In genomic region chr2:137343736-137344135, GRCm38 (mm10) we compare ENCODE assay signal across 24 mouse cellular contexts.
"Had no signal": no experiment of that assay in that cellular context is flagged by ENCODE, and none has a peak within 500 bp of the region (broad histone marks: within the 10 kb centered on the region; RNA-seq: fewer than 3 reads in every experiment).

No protein-coding gene starts in this region.

- H3K4me1 ChIP-seq: heart, embryonic 10.5 days; heart, embryonic 12.5 days; hindbrain, embryonic 10.5 days; hindbrain, embryonic 12.5 days; intestine, embryonic 15.5 days; limb, embryonic 10.5 days; limb, embryonic 12.5 days; liver, embryonic 13.5 days; liver, embryonic 15.5 days had no signal

- H3K27ac ChIP-seq: gastrocnemius, adult 2 months; heart, embryonic 10.5 days; hindbrain, embryonic 10.5 days; hindbrain, embryonic 12.5 days; hindbrain, embryonic 14.5 days; intestine, embryonic 15.5 days; layer of hippocampus, adult 2 months; left cerebral cortex, adult 2 months; limb, embryonic 10.5 days; limb, embryonic 12.5 days; liver, embryonic 13.5 days; liver, embryonic 15.5 days had no signal

- DNase-seq: gastrocnemius, adult 2 months; gastrocnemius, postnatal 10 days; gastrocnemius, postnatal 25 days; heart, adult 18-20 months; heart, postnatal 10 days; heart, postnatal 4 days; kidney, adult 18-20 months; kidney, adult 8-10 months; kidney, postnatal 10 days; kidney, postnatal 25 days; kidney, postnatal 4 days; liver; liver, embryonic 13.5 days had no signal

- H3K4me3 ChIP-seq: gastrocnemius, adult 2 months; heart, embryonic 10.5 days; heart, embryonic 12.5 days; hindbrain, embryonic 10.5 days; hindbrain, embryonic 12.5 days; intestine, embryonic 15.5 days; layer of hippocampus, adult 2 months; left cerebral cortex, adult 2 months; limb, embryonic 10.5 days; limb, embryonic 12.5 days; liver, embryonic 13.5 days; liver, embryonic 15.5 days had no signal
